Mouse (Mus musculus) thymus, postnatal 4 days (tissue): ENCODE data around the gene Ceacam19.

Experiments used
- DNase-seq: peaks from one replicate; pipeline ENCODE4 v3.0.0; 2021

Ceacam19 gene

DNA sequence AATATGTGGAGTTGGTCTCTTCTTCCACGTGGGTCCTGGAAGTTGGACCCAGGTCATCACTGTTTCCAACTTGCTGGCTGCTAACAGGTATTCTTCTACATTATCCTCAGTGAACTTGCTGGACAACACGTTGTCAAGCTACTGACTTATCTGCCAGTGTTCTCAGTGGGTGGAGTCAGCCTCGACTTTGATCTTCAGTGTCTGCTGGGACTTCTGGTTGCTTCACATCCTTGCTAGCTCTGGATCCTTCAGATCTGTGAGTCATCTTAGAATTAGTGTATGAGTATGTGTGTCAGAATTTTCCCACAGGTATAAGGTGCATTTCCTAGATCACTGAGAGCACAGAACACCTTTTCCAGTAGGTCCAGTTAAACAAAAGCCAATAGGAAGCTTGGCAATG, 50.9 kb downstream of the Ceacam19 start:
- no peak for DNase-seq

DNA sequence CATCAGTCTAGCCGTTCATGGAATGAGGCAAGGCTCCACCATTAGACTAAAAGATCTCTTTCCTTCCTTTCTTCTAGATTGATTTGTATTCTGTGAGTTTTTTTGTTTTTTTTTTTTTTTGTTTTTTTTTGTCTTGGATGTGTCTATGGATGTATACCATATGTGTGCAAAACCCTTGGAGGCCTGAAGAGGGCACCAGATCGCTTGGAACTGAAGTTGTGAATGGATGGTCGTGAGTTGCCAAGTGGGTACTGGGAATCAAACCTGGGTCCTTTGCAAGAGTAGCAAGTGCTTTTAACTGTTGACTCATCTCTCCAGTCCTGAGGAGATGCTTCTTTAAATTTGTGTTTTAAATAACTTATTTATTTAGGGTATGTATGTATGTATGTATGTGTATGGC, 53.7 kb downstream of the Ceacam19 start:
- no peak for DNase-seq

DNA sequence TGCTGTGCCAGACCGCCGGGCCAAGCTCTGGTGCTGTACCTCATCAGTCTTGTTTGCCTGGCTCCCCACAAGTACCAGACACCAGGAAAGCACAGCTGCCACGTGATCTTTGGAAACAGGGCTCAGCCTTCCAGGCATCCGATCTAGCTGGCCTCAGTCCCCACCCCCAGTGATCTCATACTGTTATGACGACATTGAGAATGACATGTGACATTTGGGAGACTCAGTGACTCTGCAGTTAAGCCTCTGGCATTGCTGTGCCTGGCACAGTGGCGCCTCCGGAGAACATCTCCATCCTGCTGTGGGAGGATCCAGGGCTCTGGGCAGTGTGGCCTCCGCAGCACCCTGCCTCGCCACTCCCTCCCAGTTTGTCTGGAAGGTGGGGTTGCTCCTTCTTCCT, 55.9 kb downstream of the Ceacam19 start:
- no peak for DNase-seq

DNA sequence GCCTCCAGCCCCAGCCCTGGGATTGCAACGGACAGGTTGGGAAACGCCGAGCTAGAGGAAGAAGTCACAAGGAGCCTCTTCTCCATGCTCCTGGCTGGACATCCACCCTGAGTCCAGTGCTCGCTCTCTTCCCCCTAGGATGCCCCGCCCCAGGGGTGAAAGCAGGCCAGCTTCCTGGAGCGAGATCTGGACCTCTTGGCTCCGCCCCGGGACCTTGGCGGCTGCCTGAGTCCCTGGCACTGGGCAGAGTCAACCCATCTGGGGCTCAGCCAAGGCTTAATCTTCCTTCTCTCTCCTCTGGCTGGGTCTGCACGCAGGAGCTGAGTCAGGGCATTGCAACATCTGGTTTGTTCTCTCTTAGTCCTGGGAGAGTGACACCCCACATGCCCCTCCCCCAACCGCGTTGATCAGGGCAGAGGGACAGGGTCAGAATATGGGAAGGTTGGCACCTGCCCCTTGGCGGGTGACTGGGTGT, 57.0 kb downstream of the Ceacam19 start:
- DNase-seq, result peak; percentile 25

DNA sequence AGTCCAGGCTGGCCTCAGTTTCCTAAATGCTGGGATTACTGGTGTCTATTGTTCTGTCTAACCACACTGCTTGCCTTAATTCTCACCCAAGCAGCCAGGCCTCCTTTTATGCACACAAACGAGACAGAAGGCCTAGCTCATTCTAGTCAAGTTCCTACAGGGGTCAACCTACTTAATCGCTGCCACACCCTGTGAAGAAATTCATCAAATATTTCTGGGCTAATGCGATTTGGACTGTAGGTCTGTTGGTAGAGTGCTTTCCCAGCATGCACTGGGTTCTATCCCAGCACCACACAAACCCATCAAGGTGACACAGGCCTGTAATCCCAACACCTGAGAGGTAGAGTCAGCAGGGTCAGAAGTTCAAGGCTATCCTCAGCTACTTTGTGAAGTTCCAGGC, 58.1 kb downstream of the Ceacam19 start:
- DNase-seq, result no peak

DNA sequence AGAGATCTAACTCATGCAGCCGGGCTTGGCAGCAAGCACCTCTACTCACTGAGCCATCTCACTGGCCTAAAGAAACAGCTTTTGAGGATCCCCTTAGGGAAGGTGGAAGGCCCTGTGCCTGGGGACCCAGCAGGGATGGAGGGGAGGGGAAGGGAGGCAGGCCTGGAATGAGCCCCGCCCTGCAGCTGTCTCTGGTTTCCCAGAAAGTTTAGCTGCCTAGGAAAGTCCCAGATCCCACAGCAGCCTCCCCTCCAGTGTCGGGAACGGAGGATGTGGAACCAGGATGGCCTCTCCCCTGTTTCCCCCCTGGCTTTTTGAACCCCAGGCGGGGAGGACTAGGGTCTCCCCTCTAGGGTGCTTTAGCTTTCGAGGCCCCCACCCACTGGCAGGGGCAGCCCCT, 61.0 kb downstream of the Ceacam19 start:
- DNase-seq, result no peak
